Mouse (Mus musculus): ENCODE results near the gene Olfr243.
"Not testable (repeated sequence)": the region's sequence is repeated elsewhere in the genome, so short reads cannot be mapped to it uniquely, and the experiment has no call there.

The Olfr243 gene

DNA sequence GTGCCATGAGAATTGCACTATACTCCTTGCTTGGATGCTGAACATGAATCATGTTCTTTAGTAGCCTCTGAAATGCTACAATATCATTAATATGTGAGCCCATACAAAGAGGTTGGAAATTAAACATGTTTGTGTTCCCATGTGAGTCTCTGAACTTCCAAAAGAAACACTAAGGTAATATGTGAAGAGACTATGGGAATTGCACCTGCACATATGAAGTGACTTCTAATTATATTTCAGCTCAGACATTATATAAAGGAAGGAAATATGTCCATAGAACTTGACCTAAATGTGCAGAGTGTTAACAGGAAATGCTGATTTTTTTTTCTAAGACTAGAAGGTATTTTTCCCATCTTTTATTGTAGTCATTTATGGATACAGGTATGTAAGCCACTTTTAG is at the start of gene Olfr243:
Gene Olfr243, plus strand, starts transcription at position 301 of the 400 bp plus-strand sequence.
- no peak for DNase-seq (ENCODE audit: low spot score)

DNA sequence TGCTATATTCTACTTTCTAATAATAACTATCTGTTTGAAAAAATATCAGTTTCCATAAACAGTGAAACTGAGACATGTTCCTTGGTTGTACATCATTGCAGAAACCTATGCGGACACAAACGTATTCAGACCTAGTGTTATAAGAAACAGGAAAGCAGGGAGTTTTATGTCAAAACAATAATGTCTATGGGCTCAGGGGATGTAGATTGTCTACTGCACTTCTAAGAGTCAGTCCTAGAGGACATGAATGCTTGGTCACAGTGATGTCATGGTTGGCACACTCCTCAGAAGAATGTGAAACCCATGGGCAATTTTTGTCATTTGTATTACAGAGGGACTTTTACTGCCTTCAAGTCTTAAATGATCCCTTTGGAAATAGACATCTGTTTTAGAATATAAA is 43.4 kb upstream of the Olfr243 start, which contains the start of gene Olfr624:
Gene Olfr624, minus strand, starts transcription at position 101 of the 400 bp plus-strand sequence.
- DNase-seq (ENCODE audit: low spot score), result no peak

DNA sequence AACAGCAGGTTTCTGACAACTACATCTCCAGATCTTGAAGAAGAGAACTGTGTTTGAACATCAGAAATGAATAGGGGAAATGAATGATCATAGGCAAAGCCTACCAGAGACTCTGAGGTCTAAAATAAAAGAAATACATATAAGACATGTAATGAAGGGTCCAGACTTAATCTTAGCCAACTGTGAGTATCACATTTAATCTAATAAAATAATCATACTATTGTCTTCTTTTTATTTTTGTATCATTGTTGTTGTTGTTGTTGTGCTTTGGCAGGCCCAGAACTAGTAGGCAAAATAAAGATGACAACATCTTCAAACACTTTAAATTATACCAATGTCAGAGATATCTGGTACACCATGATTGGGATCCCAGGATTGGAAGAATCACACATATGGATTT is 32.1 kb upstream of the Olfr243 start, which contains the start of gene Olfr625-ps1:
Gene Olfr625-ps1, plus strand, starts transcription at position 301 of the 400 bp plus-strand sequence.
- no peak for DNase-seq (ENCODE audit: low spot score)

DNA sequence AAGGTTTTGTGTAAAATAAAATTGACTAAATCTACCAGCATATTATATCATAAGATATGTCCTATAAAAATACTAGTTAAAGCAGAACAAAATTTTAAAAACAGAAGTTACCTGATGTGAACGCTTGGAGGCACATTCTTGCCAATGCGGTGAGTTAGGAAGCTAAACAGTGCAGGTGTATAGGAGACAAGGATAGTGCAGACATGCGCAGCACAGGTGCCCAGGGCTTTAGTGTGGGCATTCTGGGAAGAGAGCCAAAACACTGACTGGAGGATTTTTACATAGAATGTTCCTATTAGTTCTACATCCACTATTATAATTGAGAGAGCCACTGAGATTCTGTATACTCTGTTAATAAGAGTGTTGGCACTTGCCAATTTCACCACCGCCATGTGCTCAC is 15.0 kb upstream of the Olfr243 start:
- DNase-seq (ENCODE audit: low spot score), result no peak

DNA sequence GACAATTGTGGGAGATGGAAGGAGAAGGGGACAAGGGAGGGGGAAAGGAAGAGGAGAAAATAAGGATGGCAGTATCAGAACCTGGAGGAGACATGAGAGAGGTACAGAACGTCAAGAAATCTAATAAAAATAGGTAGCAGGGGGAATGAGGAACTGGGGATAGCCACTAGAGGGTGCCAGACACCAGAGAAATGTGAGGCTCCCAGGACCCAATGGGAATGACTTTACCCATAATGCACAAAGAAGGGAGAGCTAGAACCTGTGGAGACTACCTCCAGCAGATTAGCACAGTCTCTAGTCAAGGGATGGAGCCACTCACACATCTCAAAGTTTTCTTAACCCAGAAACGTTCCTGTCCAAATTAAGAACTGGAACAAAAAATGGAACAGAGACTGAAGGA is 2.4 kb upstream of the Olfr243 start:
- DNase-seq (ENCODE audit: low spot score), result peak; percentile 16

DNA sequence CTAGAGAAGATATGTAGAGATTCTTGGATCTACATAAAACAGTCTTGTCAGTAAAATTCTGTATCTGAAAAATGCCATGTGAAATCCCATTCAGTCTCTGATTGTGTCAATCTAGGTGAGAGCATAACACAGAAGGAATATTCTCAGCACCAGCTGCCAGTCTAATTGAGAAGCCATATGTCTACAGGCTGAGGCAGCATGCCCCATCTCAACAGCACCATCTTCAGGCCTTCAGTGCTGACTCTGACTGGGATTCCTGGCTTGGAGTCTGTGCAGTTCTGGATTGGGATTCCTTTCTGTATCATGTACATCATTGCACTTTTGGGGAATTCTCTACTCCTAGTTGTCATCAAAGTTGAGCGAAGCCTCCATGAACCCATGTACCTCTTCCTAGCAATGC is 1.9 kb downstream of the Olfr243 start:
- DNase-seq (ENCODE audit: low spot score), result not testable (repeated sequence)

DNA sequence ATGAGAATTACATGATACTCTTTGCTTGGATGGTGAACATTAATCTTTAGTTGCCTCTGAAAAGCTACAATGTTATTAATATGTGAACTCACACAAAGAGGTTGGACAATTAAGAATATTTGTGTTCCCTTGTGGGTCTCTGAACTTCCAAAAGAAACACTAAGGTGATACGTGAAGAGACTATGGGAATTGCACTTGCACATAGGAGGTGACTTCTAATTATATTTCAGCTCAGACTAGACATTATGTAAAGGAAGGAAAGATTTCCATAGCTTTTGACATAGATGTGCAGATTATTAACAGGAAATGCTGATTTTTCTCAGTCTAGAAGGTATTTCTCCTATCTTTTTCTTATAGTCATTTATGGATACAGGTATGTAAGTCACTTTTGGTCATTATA is 15.6 kb downstream of the Olfr243 start, which contains the start of gene Olfr628:
Gene Olfr628, plus strand, starts transcription at position 301 of the 400 bp plus-strand sequence.
- no peak for DNase-seq (ENCODE audit: low spot score)

DNA sequence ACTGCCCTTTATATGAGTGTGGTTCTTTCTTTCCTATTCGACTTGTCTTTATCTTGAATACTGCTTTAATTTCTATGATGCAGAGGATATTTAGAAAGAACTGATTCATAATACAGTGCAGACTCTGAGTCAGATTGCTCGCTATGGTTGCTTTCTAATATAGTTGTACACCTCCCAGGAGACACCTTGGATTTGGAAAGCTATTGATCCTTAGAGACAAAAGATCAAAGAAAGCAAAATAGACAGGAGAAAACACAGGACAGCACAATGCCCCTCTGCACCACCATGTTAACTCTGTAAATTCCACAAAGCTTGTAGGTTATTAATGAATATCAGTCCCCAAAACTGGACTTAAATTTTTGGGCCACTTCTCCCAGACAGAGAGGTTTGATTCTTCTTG is 30.4 kb downstream of the Olfr243 start, which contains the start of gene Olfr629:
Gene Olfr629, minus strand, starts transcription at position 101 of the 400 bp plus-strand sequence.
- no peak for DNase-seq (ENCODE audit: low spot score)

DNA sequence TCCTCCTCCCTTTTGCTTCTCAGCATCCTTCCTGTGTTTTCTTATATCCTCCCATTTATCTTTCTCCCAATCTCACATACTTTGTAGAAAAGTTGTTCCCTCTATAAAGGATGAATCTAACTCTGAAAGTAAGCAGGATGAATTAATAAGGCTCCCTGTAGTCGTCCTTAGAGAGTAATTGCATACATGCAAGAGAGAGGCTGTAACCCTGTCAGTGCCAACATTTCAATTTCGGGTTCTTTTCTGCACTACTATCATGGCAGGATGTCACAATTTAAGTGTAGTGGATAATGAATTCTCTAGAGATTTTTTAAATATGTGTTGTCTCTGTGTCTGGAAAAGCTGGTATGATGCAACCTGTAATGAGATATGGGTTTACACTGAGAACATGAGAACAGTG is 42.8 kb downstream of the Olfr243 start, which contains the start of gene Olfr630:
Gene Olfr630, minus strand, starts transcription at position 101 of the 400 bp plus-strand sequence.
- no peak for DNase-seq (ENCODE audit: low spot score)

DNA sequence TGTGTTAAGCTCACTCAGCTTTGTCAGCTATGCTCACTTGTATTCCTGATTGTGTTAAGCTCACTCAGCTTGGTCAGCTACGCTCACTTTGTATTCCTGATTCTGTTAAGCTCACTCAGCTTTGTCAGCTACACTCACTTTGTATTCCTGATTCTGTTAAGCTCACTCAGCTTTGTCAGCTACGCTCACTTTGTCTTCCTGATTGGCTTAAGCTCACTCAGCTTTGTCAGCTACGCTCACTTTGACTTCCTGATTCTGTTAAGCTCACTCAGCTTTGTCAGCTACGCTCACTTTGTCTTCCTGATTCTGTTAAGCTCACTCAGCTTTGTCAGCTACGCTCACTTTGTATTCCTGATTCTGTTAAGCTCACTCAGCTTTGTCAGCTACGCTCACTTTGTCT is 47.7 kb downstream of the Olfr243 start:
- not testable (repeated sequence) for DNase-seq (ENCODE audit: low spot score)

DNA sequence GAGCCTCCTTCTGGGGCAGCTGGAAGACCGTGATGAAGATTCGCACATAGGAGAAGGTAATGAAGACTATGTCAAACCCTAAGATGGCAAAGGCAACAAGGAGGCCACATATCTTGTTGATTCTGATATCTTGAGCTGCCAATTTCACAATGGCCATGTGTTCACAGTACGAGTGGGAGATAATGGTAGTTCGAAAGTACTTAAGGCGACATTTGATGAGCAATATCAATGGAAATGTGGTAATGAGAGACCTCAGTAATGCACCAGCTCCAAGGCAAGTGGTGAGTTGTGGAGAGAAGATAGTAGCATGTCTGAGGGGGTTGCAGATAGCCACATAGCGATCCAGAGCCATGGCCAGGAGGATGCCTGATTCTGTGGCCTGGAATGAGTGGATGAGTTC is 53.2 kb downstream of the Olfr243 start:
- not testable (repeated sequence) for DNase-seq (ENCODE audit: low spot score)

Data from c-Kit-positive CD71-positive TER-119-positive erythroid progenitor cells, embryonic 14.5 days (primary cell).